Mouse (Mus musculus) forebrain, postnatal 0 days (tissue): ENCODE data around the gene Tenm3. TPM values are rescaled to one million over a fixed set of nuclear protein-coding genes. Genes with fewer than 3 reads are reported as not detected.

Experiments
- ATAC-seq: fragments of 200-750 bp; cut with Nextera tagmentation; 2 replicates; pipeline ENCODE4 v1.8.0; 2017; ENCODE audit warnings: mild to moderate bottlenecking, moderate library complexity
- DNase-seq: peaks from one replicate; pipeline ENCODE4 v3.0.0-alpha.2; 2015
- H3K27ac ChIP-seq: fragments of 300-500 bp; sonication (generic); 2 replicates; pipeline ENCODE4 v1.5.1; 2014; ENCODE audit warnings: low read depth, mild to moderate bottlenecking, antibody characterized with exemption, low read length, moderate library complexity, mixed read lengths
- H3K27me3 ChIP-seq: fragments of 300-500 bp; sonication (generic); 2 replicates; pipeline ENCODE4 v1.6.1; 2014; ENCODE audit warnings: mild to moderate bottlenecking, low read length, mixed read lengths; ENCODE audit not compliant: insufficient read depth
- H3K36me3 ChIP-seq: fragments of 300-500 bp; sonication (generic); 2 replicates; pipeline ENCODE4 v1.6.1; 2014; ENCODE audit warnings: mild to moderate bottlenecking, moderate library complexity; ENCODE audit not compliant: insufficient read depth
- H3K4me1 ChIP-seq: fragments of 300-500 bp; sonication (generic); 2 replicates; pipeline ENCODE4 v1.6.1; 2014; ENCODE audit warnings: antibody characterized with exemption; ENCODE audit not compliant: insufficient read depth
- H3K4me2 ChIP-seq: fragments of 300-500 bp; sonication (generic); 2 replicates; pipeline ENCODE4 v1.6.1; 2014; ENCODE audit warnings: low read depth, mild to moderate bottlenecking, moderate library complexity
- H3K4me3 ChIP-seq: fragments of 300-500 bp; sonication (generic); 2 replicates; pipeline ENCODE4 v1.5.1; 2014; ENCODE audit warnings: low read depth, low read length, mixed read lengths
- H3K9ac ChIP-seq: fragments of 300-500 bp; sonication (generic); 2 replicates; pipeline ENCODE4 v1.6.1; 2014; ENCODE audit warnings: mild to moderate bottlenecking
- H3K9me3 ChIP-seq: fragments of 300-500 bp; sonication (generic); 2 replicates; pipeline ENCODE4 v1.6.1; 2016; ENCODE audit warnings: low read length
- CTCF ChIP-seq: sonication (generic); IDR thresholded peaks from 2 replicates; pipeline ENCODE4 v1.5.1; 2016; ENCODE audit warnings: antibody characterized with exemption, control low read depth, low read depth
- WGBS: fragments of 180-500 bp; shearing (Covaris S2); extraction: QIAGEN DNeasy Blood & Tissue Kit; methylation state at CpG from one replicate; pipeline ENCODE4 v1.1.7; 2014; 5-methylcytosine and 5-hydroxymethylcytosine counted together
- polyA plus RNA-seq: library from polyadenylated mRNA; unstranded; fragments of >200 nt; fragmentation: Nextera tagmentation; extraction: Ambion mirVana; gene quantifications from 2 replicates; pipeline ENCODE4 v1.2.1, GENCODE M21; 2015
- total RNA-seq: library from RNA; depleted of rRNA; stranded (reverse); fragments of >200 nt; gene quantifications from 2 replicates; pipeline ENCODE4 v1.2.3, GENCODE M21; 2014

Tenm3 gene
- total and polyA plus RNA-seq, 2 experiments from 2014 or later: 21.6 to 111 TPM

DNA sequence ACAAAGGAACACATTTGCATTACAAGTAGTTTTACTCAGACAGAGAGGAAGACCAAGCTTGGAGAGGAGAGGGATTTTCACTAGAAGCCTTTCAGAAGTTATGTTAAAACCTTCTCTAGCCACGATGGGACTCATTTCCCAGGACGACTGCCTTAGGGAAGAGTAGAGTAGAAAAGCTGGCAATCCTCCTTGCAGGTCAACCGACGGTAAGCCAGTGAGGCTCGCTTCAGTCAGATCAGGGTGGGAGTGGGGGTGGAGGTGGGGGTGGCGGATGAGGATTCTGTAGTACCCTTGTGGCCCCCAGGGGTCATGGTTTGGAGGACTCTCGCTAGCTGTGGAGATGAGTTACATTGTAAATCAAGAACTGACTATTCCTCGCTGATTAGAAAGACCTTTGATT lies 264.6 kb downstream of the Tenm3 start:
- no peak for TF ChIP-seq CTCF
- Histone ChIP-seq H3K9ac (no peak overlapping the region), H3K4me1 (no peaks in the 10 kb centered on the region), H3K4me3 (no peak overlapping the region), H3K27ac (no peak overlapping the region), H3K36me3 (no peaks in the 10 kb centered on the region), H3K9me3 (no peaks in the 10 kb centered on the region), H3K27me3 (no peaks in the 10 kb centered on the region), H3K4me2 (no peak overlapping the region)
- DNase-seq (no peak), ATAC-seq (no peak)
- WGBS: 23% methylated on average over 8 of the region's 8 CpGs

DNA sequence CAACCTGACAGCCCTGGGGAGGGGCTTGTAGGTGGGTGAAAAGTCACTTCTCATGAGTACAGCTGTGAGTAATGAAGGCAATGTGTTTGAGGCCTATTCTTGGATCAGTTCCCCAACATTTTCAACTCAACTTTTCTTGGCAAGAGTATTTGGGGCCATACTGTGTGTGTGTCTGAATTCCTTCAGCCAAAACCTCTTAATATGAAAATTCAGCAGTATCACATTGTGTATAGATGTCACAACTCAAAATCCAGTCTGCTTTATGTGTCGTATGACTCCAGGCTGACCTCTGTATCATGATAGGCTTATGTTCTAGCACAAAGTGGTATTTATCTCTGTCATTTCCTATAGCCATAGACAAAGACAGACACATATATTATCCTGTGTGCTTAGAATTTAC lies 270.8 kb downstream of the Tenm3 start:
- Histone ChIP-seq H3K9me3 (no peaks in the 10 kb centered on the region), H3K9ac (no peak overlapping the region), H3K4me2 (no peak overlapping the region), H3K36me3 (no peaks in the 10 kb centered on the region), H3K4me3 (no peak overlapping the region), H3K27me3 (no peaks in the 10 kb centered on the region), H3K27ac (no peak overlapping the region), H3K4me1 (0 out of 2 replicates have a peak, but pooled peaks cover 5% of the 10 kb centered on the region)
- DNase-seq (no peak), ATAC-seq (peak; percentile 59; the same call in 1 of the 2 replicates)
- 55% methylated on average over 1 of the region's 1 CpGs for WGBS
- TF ChIP-seq CTCF: no peak

DNA sequence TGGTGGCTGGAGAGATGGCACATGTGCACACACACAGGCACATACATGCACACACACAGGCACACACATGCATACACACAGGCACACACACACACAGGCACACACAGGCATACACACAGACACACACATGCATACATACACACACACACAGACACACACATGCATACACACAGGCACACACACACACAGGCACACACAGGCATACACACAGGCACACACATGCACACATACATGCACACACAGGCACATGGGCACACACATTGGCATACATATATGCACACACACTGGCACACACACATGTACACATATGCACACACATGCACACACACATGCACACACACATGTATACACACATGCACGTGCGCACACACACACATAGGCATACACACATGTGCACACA lies 271.4 kb downstream of the Tenm3 start:
- DNase-seq (no peak), ATAC-seq (no peak)
- Histone ChIP-seq H3K9ac (no peak overlapping the region), H3K36me3 (no peaks in the 10 kb centered on the region), H3K4me2 (no peak overlapping the region), H3K4me3 (no peak overlapping the region), H3K27me3 (no peaks in the 10 kb centered on the region), H3K4me1 (0 out of 2 replicates have a peak, but pooled peaks cover 9% of the 10 kb centered on the region), H3K9me3 (no peaks in the 10 kb centered on the region), H3K27ac (no peak overlapping the region)
- TF ChIP-seq CTCF: no peak
- 91% methylated on average over 2 of the region's 2 CpGs for WGBS

DNA sequence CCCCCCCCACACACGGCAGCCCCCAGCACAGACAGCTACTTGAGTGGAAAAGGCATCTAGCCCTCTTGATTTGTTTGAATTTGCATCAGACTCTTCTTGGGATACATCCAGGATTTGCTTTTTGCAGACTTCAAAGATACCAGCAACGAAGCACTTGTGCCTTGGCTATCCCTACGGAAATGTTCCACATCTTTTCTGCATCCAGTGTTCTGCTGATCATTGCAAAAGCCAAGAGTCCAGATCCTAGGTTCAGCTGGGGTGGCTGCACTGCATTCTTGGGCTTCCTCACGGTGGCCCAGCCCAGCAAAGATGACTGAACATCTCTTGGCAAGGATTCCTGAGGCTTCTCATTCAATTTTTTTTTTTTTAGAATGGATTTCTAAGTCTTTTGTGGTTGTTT lies 275.1 kb downstream of the Tenm3 start:
- Histone ChIP-seq H3K27ac (peak overlapping the region; percentile 36; the same call in 1 of the 2 replicates), H3K36me3 (no peaks in the 10 kb centered on the region), H3K4me2 (no peak overlapping the region), H3K9ac (no peak overlapping the region), H3K4me3 (no peak overlapping the region), H3K27me3 (no peaks in the 10 kb centered on the region), H3K4me1 (0 out of 2 replicates have a peak, but pooled peaks cover 9% of the 10 kb centered on the region), H3K9me3 (no peaks in the 10 kb centered on the region)
- 25% methylated on average over 4 of the region's 4 CpGs for WGBS
- TF ChIP-seq CTCF: no peak
- ATAC-seq: peak; percentile 5; the same call in 1 of the 2 replicates
- DNase-seq: no peak

DNA sequence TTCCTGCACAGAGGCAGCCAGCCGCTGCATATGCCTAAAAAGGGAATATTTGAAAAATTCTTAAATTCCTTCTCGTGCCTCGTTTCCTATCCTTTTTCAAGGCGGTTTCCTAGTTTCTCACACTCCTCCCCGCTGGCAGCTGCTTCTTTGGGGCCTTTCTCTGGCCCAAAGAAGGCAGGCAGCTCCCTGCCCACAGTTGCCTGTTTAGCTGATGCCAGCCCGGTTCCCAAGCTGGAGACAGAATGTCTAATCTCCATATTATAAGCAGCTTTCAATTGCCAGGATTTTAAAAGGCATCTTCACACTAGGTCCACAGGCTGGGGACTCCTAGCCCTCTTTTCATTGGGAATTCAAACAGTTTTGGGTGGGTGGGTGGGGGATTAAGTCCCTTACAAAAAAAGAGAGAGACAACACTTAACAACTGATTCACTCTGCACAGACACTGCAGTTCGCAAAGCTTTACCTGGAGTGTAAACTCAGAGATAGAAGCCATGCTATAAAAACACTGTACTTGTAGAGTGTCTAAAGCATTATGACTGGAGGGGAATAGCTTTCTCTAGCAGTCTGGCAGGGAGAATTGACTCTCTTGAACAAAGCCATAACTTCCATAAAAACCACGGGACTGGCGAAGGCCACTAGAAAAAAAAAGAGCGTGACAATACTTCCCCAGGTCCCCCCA lies 275.7 kb downstream of the Tenm3 start:
- ATAC-seq: peak; percentile 83
- H3K9ac ChIP-seq: 0 out of 2 replicates have a peak overlapping the region, but pooled peaks have one; percentile 10
- H3K4me1 ChIP-seq: 0 out of 2 replicates have a peak, but pooled peaks cover 9% of the 10 kb centered on the region
- peak; percentile 70 for DNase-seq
- TF ChIP-seq CTCF: no peak
- H3K36me3 ChIP-seq: no peaks in the 10 kb centered on the region
- peak overlapping the region; percentile 72 for H3K27ac ChIP-seq
- H3K4me3 ChIP-seq: no peak overlapping the region
- H3K4me2 ChIP-seq: peak overlapping the region; percentile 13; the same call in 1 of the 2 replicates
- 20% methylated on average over 10 of the region's 10 CpGs for WGBS
- no peaks in the 10 kb centered on the region for H3K9me3 ChIP-seq
- H3K27me3 ChIP-seq: no peaks in the 10 kb centered on the region

DNA sequence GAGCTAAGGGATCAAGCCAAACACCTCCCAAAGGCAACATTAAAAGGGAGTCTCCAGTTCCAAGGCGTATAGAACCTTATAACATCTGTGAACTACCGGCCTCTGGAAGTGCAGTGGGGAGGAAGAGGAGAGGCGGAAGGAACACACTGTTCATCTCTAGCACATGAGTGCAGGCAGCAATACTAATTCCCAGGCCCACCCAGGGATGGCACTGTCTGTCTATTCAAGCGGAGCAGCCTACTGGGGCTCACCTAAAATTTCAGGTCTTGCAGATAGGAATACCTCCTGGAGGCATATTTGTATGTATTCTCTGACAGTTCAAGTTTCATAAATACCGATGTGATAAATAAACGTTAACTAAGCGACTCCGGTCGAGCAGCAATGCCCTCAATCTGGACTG lies 283.5 kb downstream of the Tenm3 start:
- TF ChIP-seq CTCF: peak; percentile 56
- no peaks in the 10 kb centered on the region for H3K36me3 ChIP-seq
- no peak overlapping the region for H3K4me2 ChIP-seq
- no peak overlapping the region for H3K9ac ChIP-seq
- no peak overlapping the region for H3K27ac ChIP-seq
- no peaks in the 10 kb centered on the region for H3K4me1 ChIP-seq
- DNase-seq (peak; percentile 47), ATAC-seq (no peak)
- no peaks in the 10 kb centered on the region for H3K9me3 ChIP-seq
- no peaks in the 10 kb centered on the region for H3K27me3 ChIP-seq
- 87% methylated on average over 9 of the region's 9 CpGs for WGBS
- no peak overlapping the region for H3K4me3 ChIP-seq

DNA sequence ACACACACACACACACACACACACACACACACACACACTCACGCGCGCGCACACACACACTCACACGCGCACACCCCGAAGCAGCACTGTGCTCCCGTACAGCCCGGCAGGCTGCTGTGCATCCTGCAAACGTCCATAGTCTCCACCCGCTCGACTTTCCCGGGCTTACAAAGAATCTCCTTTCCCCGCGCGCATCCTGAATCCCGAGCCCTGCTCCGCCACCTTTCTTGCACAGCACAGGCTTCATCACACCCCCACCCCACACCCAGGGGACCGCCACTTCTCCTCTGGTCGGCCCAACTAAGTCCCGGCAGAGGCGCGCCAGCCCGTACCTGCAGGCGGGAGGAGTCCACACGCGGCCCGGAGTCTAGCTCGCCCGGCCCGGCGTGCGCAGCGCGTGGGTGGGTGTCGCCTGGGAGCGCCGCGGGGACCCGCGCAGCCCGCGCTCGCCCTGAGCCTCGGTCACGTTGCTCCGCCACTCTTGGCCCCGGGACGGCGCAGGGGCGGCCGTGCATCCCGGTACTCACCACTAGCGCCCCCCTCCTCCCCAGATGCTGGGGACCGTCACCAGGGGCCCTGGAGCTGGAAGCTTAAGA lies 288.1 kb downstream of the Tenm3 start:
- WGBS: 2% methylated on average over 55 of the region's 55 CpGs

More for the DNA sequence above, 288.1 kb downstream of the Tenm3 start:
- TF ChIP-seq CTCF: peak; percentile 48
- ATAC-seq (peak; percentile 78), DNase-seq (no peak)
- Histone ChIP-seq H3K27ac (peak overlapping the region; percentile 88), H3K9me3 (no peaks in the 10 kb centered on the region), H3K4me3 (peak overlapping the region; percentile 83), H3K9ac (peak overlapping the region; percentile 70), H3K4me2 (peak overlapping the region; percentile 93), H3K36me3 (no peaks in the 10 kb centered on the region), H3K4me1 (0 out of 2 replicates have a peak, but pooled peaks cover 6% of the 10 kb centered on the region), H3K27me3 (no peaks in the 10 kb centered on the region)
